Mouse (Mus musculus) neural tube, embryonic 14.5 days (tissue): ENCODE results near the gene Tuba3a. TPM values are rescaled to one million over a fixed set of nuclear protein-coding genes. Genes with fewer than 3 reads are reported as not detected.
"Not testable (repeated sequence)": the region's sequence is repeated elsewhere in the genome, so short reads cannot be mapped to it uniquely, and the experiment has no call there.

Experiments
- ATAC-seq: fragments of 200-750 bp; cut with Nextera tagmentation; 2 replicates; pipeline ENCODE4 v1.8.0; 2017; ENCODE audit warnings: low read depth, mild to moderate bottlenecking, moderate TSS enrichment, moderate library complexity
- H3K27ac ChIP-seq: fragments of 300-500 bp; sonication (generic); 2 replicates; pipeline ENCODE4 v1.5.1; 2014; ENCODE audit warnings: low read depth, mild to moderate bottlenecking, control low read depth, low read length, moderate library complexity, mixed read lengths
- H3K27me3 ChIP-seq: fragments of 300-500 bp; sonication (generic); 2 replicates; pipeline ENCODE4 v1.6.1; 2014; ENCODE audit warnings: low read length; ENCODE audit not compliant: control insufficient read depth, insufficient read depth
- H3K36me3 ChIP-seq: fragments of 300-500 bp; sonication (generic); 2 replicates; pipeline ENCODE4 v1.6.1; 2014; ENCODE audit warnings: low read length, mixed read lengths; ENCODE audit not compliant: control insufficient read depth, insufficient read depth
- H3K4me1 ChIP-seq: fragments of 300-500 bp; sonication (generic); 2 replicates; pipeline ENCODE4 v1.6.1; 2014; ENCODE audit warnings: low read length; ENCODE audit not compliant: control insufficient read depth, insufficient read depth
- H3K4me2 ChIP-seq: fragments of 300-500 bp; sonication (generic); 2 replicates; pipeline ENCODE4 v1.6.1; 2014; ENCODE audit warnings: mild to moderate bottlenecking, low read depth, low read length, control low read depth
- H3K4me3 ChIP-seq: fragments of 300-500 bp; sonication (generic); 2 replicates; pipeline ENCODE4 v1.5.1; 2014; ENCODE audit warnings: low read depth, low read length, control low read depth, mixed read lengths
- H3K9ac ChIP-seq: fragments of 300-500 bp; sonication (generic); replicated peaks from 2 replicates; pipeline ENCODE4 v1.6.1; 2014; ENCODE audit warnings: low read depth, mild to moderate bottlenecking, control low read depth, low read length, mixed read lengths
- H3K9me3 ChIP-seq: fragments of 300-500 bp; sonication (generic); 2 replicates; pipeline ENCODE4 v1.6.1; 2016; ENCODE audit warnings: low read length; ENCODE audit not compliant: control insufficient read depth
- WGBS: fragments of 180-500 bp; shearing (Covaris S2); extraction: QIAGEN DNeasy Blood & Tissue Kit; methylation state at CpG from one replicate; pipeline ENCODE4 v1.1.7; 2014; 5-methylcytosine and 5-hydroxymethylcytosine counted together
- polyA plus RNA-seq: library from polyadenylated mRNA; unstranded; fragments of >200 nt; fragmentation: Nextera tagmentation; extraction: Ambion mirVana; gene quantifications from 2 replicates; pipeline ENCODE4 v1.2.1, GENCODE M21; 2014

Gene Tuba3a
- polyA plus RNA-seq, 1 experiment from 2014 or later: not detected

GRCm38 (mm10) chr6:125297149-125297820 lies 11.4 kb upstream of the Tuba3a start:
- H3K4me3 ChIP-seq: no peak overlapping the region
- H3K9ac ChIP-seq: no peak overlapping the region
- no peak for ATAC-seq
- no peaks in the 10 kb centered on the region for H3K9me3 ChIP-seq
- no peaks in the 10 kb centered on the region for H3K4me1 ChIP-seq
- H3K36me3 ChIP-seq: no peaks in the 10 kb centered on the region
- 82% methylated on average over 5 of the region's 5 CpGs for WGBS
- no peak overlapping the region for H3K27ac ChIP-seq
- no peaks in the 10 kb centered on the region for H3K27me3 ChIP-seq
- H3K4me2 ChIP-seq: no peak overlapping the region

- Histone ChIP-seq H3K27me3 (no peaks in the 10 kb centered on the region), H3K9me3 (no peaks in the 10 kb centered on the region), H3K4me1 (no peaks in the 10 kb centered on the region), H3K4me2 (no peak overlapping the region), H3K27ac (no peak overlapping the region), H3K4me3 (no peak overlapping the region), H3K9ac (no peak overlapping the region), H3K36me3 (no peaks in the 10 kb centered on the region)
- WGBS: 88% methylated on average over 4 of the region's 4 CpGs
- no peak for ATAC-seq
Observed at GRCm38 (mm10) chr6:125294049-125294448, 8.2 kb upstream of the Tuba3a start.

- Histone ChIP-seq H3K27ac (no peak overlapping the region), H3K36me3 (no peaks in the 10 kb centered on the region), H3K9me3 (no peaks in the 10 kb centered on the region), H3K4me2 (no peak overlapping the region), H3K27me3 (no peaks in the 10 kb centered on the region), H3K4me3 (no peak overlapping the region), H3K4me1 (no peaks in the 10 kb centered on the region), H3K9ac (no peak overlapping the region)
- 93% methylated on average over 7 of the region's 7 CpGs for WGBS
- no peak for ATAC-seq
Observed at GRCm38 (mm10) chr6:125292256-125292655, 6.4 kb upstream of the Tuba3a start.

GRCm38 (mm10) chr6:125291329-125291728 lies 5.5 kb upstream of the Tuba3a start:
- Histone ChIP-seq H3K27ac (no peak overlapping the region), H3K36me3 (no peaks in the 10 kb centered on the region), H3K27me3 (no peaks in the 10 kb centered on the region), H3K4me1 (no peaks in the 10 kb centered on the region), H3K4me2 (no peak overlapping the region), H3K9me3 (no peaks in the 10 kb centered on the region), H3K4me3 (no peak overlapping the region), H3K9ac (no peak overlapping the region)
- no peak for ATAC-seq
- 85% methylated on average over 4 of the region's 4 CpGs for WGBS

GRCm38 (mm10) chr6:125288730-125289129 lies 2.9 kb upstream of the Tuba3a start:
- H3K4me3 ChIP-seq: no peak overlapping the region
- no peak for ATAC-seq
- no peaks in the 10 kb centered on the region for H3K9me3 ChIP-seq
- H3K27me3 ChIP-seq: no peaks in the 10 kb centered on the region
- no peaks in the 10 kb centered on the region for H3K4me1 ChIP-seq
- H3K9ac ChIP-seq: no peak overlapping the region
- WGBS: 84% methylated on average over 5 of the region's 5 CpGs
- no peak overlapping the region for H3K27ac ChIP-seq
- no peaks in the 10 kb centered on the region for H3K36me3 ChIP-seq
- no peak overlapping the region for H3K4me2 ChIP-seq

GRCm38 (mm10) chr6:125286944-125287343 lies 1.1 kb upstream of the Tuba3a start:
- Histone ChIP-seq H3K4me2 (no peak overlapping the region), H3K4me1 (no peaks in the 10 kb centered on the region), H3K27ac (no peak overlapping the region), H3K27me3 (no peaks in the 10 kb centered on the region), H3K4me3 (no peak overlapping the region), H3K9ac (no peak overlapping the region), H3K36me3 (no peaks in the 10 kb centered on the region), H3K9me3 (no peaks in the 10 kb centered on the region)
- 78% methylated on average over 4 of the region's 4 CpGs for whole genome bisulfite sequencing
- no peak for ATAC-seq

GRCm38 (mm10) chr6:125284751-125285150 lies 1.1 kb downstream of the Tuba3a start:
- Histone ChIP-seq H3K27me3 (no peaks in the 10 kb centered on the region), H3K27ac (no peak overlapping the region), H3K4me2 (no peak overlapping the region), H3K4me3 (no peak overlapping the region), H3K9ac (no peak overlapping the region), H3K4me1 (no peaks in the 10 kb centered on the region), H3K9me3 (no peaks in the 10 kb centered on the region), H3K36me3 (no peaks in the 10 kb centered on the region)
- WGBS: 93% methylated on average over 7 of the region's 7 CpGs
- ATAC-seq: no peak

- Histone ChIP-seq H3K27me3 (no peaks in the 10 kb centered on the region), H3K9ac (no peak overlapping the region), H3K9me3 (no peaks in the 10 kb centered on the region), H3K4me2 (no peak overlapping the region), H3K4me1 (no peaks in the 10 kb centered on the region), H3K36me3 (no peaks in the 10 kb centered on the region), H3K4me3 (no peak overlapping the region), H3K27ac (no peak overlapping the region)
- ATAC-seq: no peak
- WGBS: 45% methylated on average over 8 of the region's 8 CpGs
Observed at GRCm38 (mm10) chr6:125284250-125284649, 1.6 kb downstream of the Tuba3a start.

- H3K27ac ChIP-seq, H3K9me3 ChIP-seq, H3K4me1 ChIP-seq, H3K4me2 ChIP-seq, H3K4me3 ChIP-seq, ATAC-seq, H3K36me3 ChIP-seq, H3K9ac ChIP-seq, H3K27me3 ChIP-seq: not testable (repeated sequence)
- WGBS: 93% methylated on average over 13 of the region's 13 CpGs
Observed at GRCm38 (mm10) chr6:125282721-125283120, 3.1 kb downstream of the Tuba3a start.
